Mouse (Mus musculus) CD4-positive, CD25-positive, alpha-beta regulatory T cell, adult 4 months (primary cell): ENCODE data around the gene Sdhaf4. TPM values are rescaled to one million over a fixed set of nuclear protein-coding genes. Genes with fewer than 3 reads are reported as not detected.

Source experiments
- ATAC-seq: one replicate; pipeline ENCODE4 v1.8.0; 2017
- polyA plus RNA-seq, 2 experiments: library from polyadenylated mRNA; unstranded; fragments of 100-300 nt; shearing (Covaris generic); gene quantifications; one replicate each; pipeline ENCODE4 v1.2.1; 2017

The Sdhaf4 gene
- polyA plus RNA-seq, 2 experiments from 2014 or later, result 68.4 to 82.9 TPM

GRCm38 (mm10) chr1:23953921-23954320, 51.5 kb downstream of the Sdhaf4 start:
- ATAC-seq, result no peak

GRCm38 (mm10) chr1:23948778-23949699, 56.4 kb downstream of the Sdhaf4 start:
- ATAC-seq, result no peak

GRCm38 (mm10) chr1:23948290-23948689, 57.2 kb downstream of the Sdhaf4 start:
- ATAC-seq, result no peak

Other genes with a start within 250 kb of the Sdhaf4 start
- gene B3gat2, start 243.9 kb downstream of the Sdhaf4 start, polyA plus RNA-seq, result 1 to 10 TPM; 1.7 to 1.9 TPM
- gene Smap1, start 83.3 kb downstream of the Sdhaf4 start, polyA plus RNA-seq, result 10 to 100 TPM; 43.7 to 49.4 TPM
- under 1 TPM in 1 of 2 experiments, not detected in 1; 0.28 TPM for gene Fam135a, start 94.7 kb upstream of the Sdhaf4 start, polyA plus RNA-seq
- gene Col9a1, start 172.0 kb upstream of the Sdhaf4 start, polyA plus RNA-seq, result not detected